Mouse (Mus musculus) cerebellum, adult 2 months (tissue): ENCODE results near the gene Olfr376. TPM values are rescaled to one million over a fixed set of nuclear protein-coding genes. Genes with fewer than 3 reads are reported as not detected.

Experiments used
- DNase-seq, 2 experiments: peaks; one replicate each; pipeline ENCODE4 v3.0.0; 2021
- H3K27ac ChIP-seq: fragments of 200-500 bp; 2 replicates; pipeline ENCODE4 v1.5.1; 2012; ENCODE audit warnings: low read length, control low read depth, inconsistent platforms; ENCODE audit not compliant: insufficient read depth
- H3K27me3 ChIP-seq: fragments of 200-500 bp; 2 replicates; pipeline ENCODE4 v1.6.1; 2012; ENCODE audit warnings: inconsistent platforms, mild to moderate bottlenecking, low read length, moderate library complexity; ENCODE audit not compliant: control insufficient read depth, insufficient read depth
- H3K4me1 ChIP-seq: fragments of 200-500 bp; 2 replicates; pipeline ENCODE4 v1.6.1; 2011; ENCODE audit warnings: low read length; ENCODE audit not compliant: control insufficient read depth, insufficient read depth
- H3K4me3 ChIP-seq: fragments of 200-500 bp; replicated peaks from 2 replicates; pipeline ENCODE3; 2011; ENCODE audit warnings: mild to moderate bottlenecking, low read depth, low read length, control low read depth; ENCODE audit not compliant: insufficient read depth
- CTCF ChIP-seq: fragments of 200-500 bp; IDR thresholded peaks from 2 replicates; pipeline ENCODE4 v1.5.1; 2011; ENCODE audit warnings: low read depth, mild to moderate bottlenecking, control low read depth, low read length, moderate library complexity, borderline replicate concordance; ENCODE audit not compliant: insufficient read depth
- POLR2A ChIP-seq: fragments of 200-500 bp; IDR thresholded peaks from 2 replicates; pipeline ENCODE4 v1.6.1; 2011; ENCODE audit warnings: low read length, control low read depth, borderline replicate concordance; ENCODE audit not compliant: insufficient read depth
- WGBS: fragments of 180-500 bp; shearing (Covaris S2); methylation state at CpG from one replicate; pipeline ENCODE4 v1.1.7; 2018; 5-methylcytosine and 5-hydroxymethylcytosine counted together
- polyA plus RNA-seq: library from polyadenylated mRNA; depleted of rRNA; stranded (reverse); fragments of >200 nt; gene quantifications from 2 replicates; pipeline ENCODE4 v1.2.3, GENCODE M21; 2012; rRNA removed

Gene Olfr376
- polyA plus RNA-seq, 1 experiment = not detected

- no peaks in the 10 kb centered on the region for H3K27me3 ChIP-seq
- no peaks in the 10 kb centered on the region for H3K4me1 ChIP-seq
- WGBS = 58% methylated on average over 4 of the region's 4 CpGs
- TF ChIP-seq CTCF = no peak
- no peak overlapping the region for H3K4me3 ChIP-seq
- no peak for DNase-seq
- H3K27ac ChIP-seq = no peak overlapping the region
Observed at GRCm38 (mm10) chr11:73395374-73395773, 24.3 kb downstream of the Olfr376 start.

- no peak for DNase-seq
- TF ChIP-seq POLR2A (no peak), CTCF (no peak)
- H3K27ac ChIP-seq = no peak within 1 kb of the TSS
- no peak within 1 kb of the TSS for H3K4me3 ChIP-seq
- H3K4me1 ChIP-seq = no peaks in the 10 kb centered on the region
- H3K27me3 ChIP-seq = no peaks in the 10 kb centered on the region
Observed at GRCm38 (mm10) chr11:73399514-73399913, 28.5 kb downstream of the Olfr376 start, which contains the start of gene Olfr1. Olfr1 (minus strand) TSS chr11:73399614.

Other genes starting within 250 kb of the Olfr376 start
- gene Haspin, start 233.0 kb upstream of the Olfr376 start, polyA plus RNA-seq = 0.05 and 0.10 TPM in 2 replicates
- gene P2rx5, start 210.8 kb upstream of the Olfr376 start, polyA plus RNA-seq = 4.5 and 6.2 TPM in 2 replicates
- gene Emc6, start 194.2 kb upstream of the Olfr376 start, polyA plus RNA-seq = 78.7 and 80.6 TPM in 2 replicates
- 15.9 and 16.5 TPM in 2 replicates for gene Tax1bp3, start 194.2 kb upstream of the Olfr376 start, polyA plus RNA-seq
- 26.6 and 26.9 TPM in 2 replicates for gene Ctns, start 172.2 kb upstream of the Olfr376 start, polyA plus RNA-seq
- 4.1 and 4.5 TPM in 2 replicates for gene Shpk, start 171.8 kb upstream of the Olfr376 start, polyA plus RNA-seq
- 0.16 and 0.33 TPM in 2 replicates for gene Trpv1, start 137.0 kb upstream of the Olfr376 start, polyA plus RNA-seq
- 0.19 and 0.46 TPM in 2 replicates for gene Trpv3, start 103.9 kb upstream of the Olfr376 start, polyA plus RNA-seq
- 44.8 and 57.9 TPM in 2 replicates for gene Aspa, start 41.6 kb upstream of the Olfr376 start, polyA plus RNA-seq
- gene Gm49340, start 41.5 kb upstream of the Olfr376 start, polyA plus RNA-seq = not detected in 2 replicates
- 0.08 and 0.22 TPM in 2 replicates for gene Spata22, start 41.5 kb upstream of the Olfr376 start, polyA plus RNA-seq
- gene Olfr20, start 20.5 kb upstream of the Olfr376 start, polyA plus RNA-seq = not detected in 2 replicates
- gene Olfr1, start 28.4 kb downstream of the Olfr376 start, polyA plus RNA-seq = not detected in 2 replicates
- not detected in 2 replicates for gene Olfr378, start 57.2 kb downstream of the Olfr376 start, polyA plus RNA-seq
- not detected in 2 replicates for gene Olfr380, start 86.3 kb downstream of the Olfr376 start, polyA plus RNA-seq
- gene Olfr381, start 120.4 kb downstream of the Olfr376 start, polyA plus RNA-seq = not detected in 2 replicates
- gene Olfr382, start 146.0 kb downstream of the Olfr376 start, polyA plus RNA-seq = not detected in 2 replicates
- not detected in 2 replicates for gene Olfr385, start 221.8 kb downstream of the Olfr376 start, polyA plus RNA-seq
- gene Olfr384, start 227.3 kb downstream of the Olfr376 start, polyA plus RNA-seq = not detected in 2 replicates